Mouse (Mus musculus) midbrain, embryonic 15.5 days (tissue): ENCODE measurements at regions not wholly inside any gene's neighbourhood (a gene's known extent, or its start where the extent isn't known, plus 50 kb on each side); places are given as distances from the start of the nearest gene placed in this dataset.

Experiments
- ATAC-seq: fragments of 200-750 bp; cut with Nextera tagmentation; replicated peaks from 2 replicates; pipeline ENCODE4 v1.8.0; 2017; ENCODE audit warnings: moderate TSS enrichment
- H3K27ac ChIP-seq: fragments of 300-500 bp; sonication (generic); 2 replicates; pipeline ENCODE4 v1.5.1; 2015; ENCODE audit warnings: mild to moderate bottlenecking, inconsistent platforms
- H3K27me3 ChIP-seq: fragments of 300-500 bp; sonication (generic); replicated peaks from 2 replicates; pipeline ENCODE4 v1.6.1; 2015; ENCODE audit warnings: inconsistent platforms
- H3K36me3 ChIP-seq: fragments of 300-500 bp; sonication (generic); replicated peaks from 2 replicates; pipeline ENCODE4 v1.6.1; 2015; ENCODE audit warnings: inconsistent platforms
- H3K4me1 ChIP-seq: fragments of 300-500 bp; sonication (generic); 2 replicates; pipeline ENCODE4 v1.6.1; 2015; ENCODE audit warnings: inconsistent platforms
- H3K4me2 ChIP-seq: fragments of 300-500 bp; sonication (generic); 2 replicates; pipeline ENCODE4 v1.6.1; 2015; ENCODE audit warnings: inconsistent platforms, mild to moderate bottlenecking, moderate library complexity
- H3K4me3 ChIP-seq: fragments of 300-500 bp; sonication (generic); 2 replicates; pipeline ENCODE4 v1.5.1; 2015; ENCODE audit warnings: mild to moderate bottlenecking, inconsistent platforms
- H3K9ac ChIP-seq: fragments of 300-500 bp; sonication (generic); 2 replicates; pipeline ENCODE4 v1.6.1; 2015; ENCODE audit warnings: mild to moderate bottlenecking, inconsistent platforms
- H3K9me3 ChIP-seq: fragments of 300-500 bp; sonication (generic); 2 replicates; pipeline ENCODE4 v1.6.1; 2016; ENCODE audit warnings: inconsistent platforms
- WGBS: fragments of 180-500 bp; shearing (Covaris S2); methylation state at CpG from one replicate; pipeline ENCODE4 v1.1.7; 2015; ENCODE audit warnings: mixed read lengths; 5-methylcytosine and 5-hydroxymethylcytosine counted together

DNA sequence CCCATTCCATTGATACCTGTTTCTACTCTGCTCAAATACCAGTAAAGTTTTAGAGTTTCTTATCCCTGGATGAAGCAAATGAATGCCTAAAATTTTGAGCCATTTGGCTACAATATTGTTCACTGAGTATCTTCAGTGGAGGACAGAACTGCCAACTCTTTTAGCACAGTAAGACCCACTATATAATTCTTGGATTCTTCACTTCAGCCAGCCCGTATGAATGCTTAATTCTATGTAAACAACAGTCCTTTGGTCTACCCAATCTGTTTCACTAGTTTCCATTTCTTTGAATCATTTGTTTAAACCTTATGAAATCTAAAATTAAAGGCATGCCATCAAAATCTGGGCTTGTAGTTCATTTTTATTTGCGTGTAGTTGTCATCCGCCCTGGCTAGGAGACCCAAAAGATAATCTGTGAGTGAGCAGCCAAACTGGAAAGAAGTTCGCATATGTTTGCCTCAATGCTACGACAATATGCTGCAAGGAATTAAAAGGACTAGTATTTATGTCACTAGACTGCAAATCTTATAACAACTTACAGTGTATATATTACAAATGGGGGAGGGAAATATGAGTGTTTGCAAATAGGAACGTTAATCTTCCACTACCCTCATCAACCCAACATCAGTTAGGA lies 188.2 kb upstream of the Slit2 start:
- H3K4me3 ChIP-seq, result no peak overlapping the region
- no peaks in the 10 kb centered on the region for H3K9me3 ChIP-seq
- H3K4me1 ChIP-seq, result 0 out of 2 replicates have a peak, but pooled peaks cover 2% of the 10 kb centered on the region
- WGBS, result 89% methylated on average over 6 of the region's 6 CpGs
- no peak overlapping the region for H3K4me2 ChIP-seq
- no peaks in the 10 kb centered on the region for H3K27me3 ChIP-seq
- no peak overlapping the region for H3K9ac ChIP-seq
- no peak for ATAC-seq
- H3K36me3 ChIP-seq, result no peaks in the 10 kb centered on the region
- no peak overlapping the region for H3K27ac ChIP-seq

DNA sequence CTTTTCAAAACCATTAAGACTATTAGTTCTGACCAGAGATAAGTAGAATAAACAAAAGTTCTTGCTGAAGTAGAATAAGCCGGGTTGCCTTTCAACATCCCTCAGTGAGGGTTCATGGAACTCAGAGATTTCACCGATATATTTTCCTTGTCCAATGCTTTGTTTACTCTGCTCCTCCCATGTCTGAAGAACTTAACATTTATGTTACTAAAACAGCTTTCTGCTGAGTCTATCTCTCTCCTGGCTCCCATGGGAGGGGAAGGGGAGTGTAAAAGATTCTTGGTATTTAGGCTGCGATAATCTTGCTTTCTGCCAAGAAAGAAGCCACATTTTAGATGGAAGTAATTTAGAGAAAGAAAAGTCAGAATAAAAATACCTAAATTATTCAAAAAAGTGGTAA lies 187.7 kb upstream of the Slit2 start:
- no peaks in the 10 kb centered on the region for H3K9me3 ChIP-seq
- no peak overlapping the region for H3K27ac ChIP-seq
- no peak overlapping the region for H3K4me2 ChIP-seq
- H3K36me3 ChIP-seq, result no peaks in the 10 kb centered on the region
- H3K9ac ChIP-seq, result no peak overlapping the region
- H3K27me3 ChIP-seq, result no peaks in the 10 kb centered on the region
- H3K4me3 ChIP-seq, result no peak overlapping the region
- no peak for ATAC-seq
- WGBS, result 89% methylated on average over 3 of the region's 3 CpGs
- H3K4me1 ChIP-seq, result 0 out of 2 replicates have a peak, but pooled peaks cover 2% of the 10 kb centered on the region

DNA sequence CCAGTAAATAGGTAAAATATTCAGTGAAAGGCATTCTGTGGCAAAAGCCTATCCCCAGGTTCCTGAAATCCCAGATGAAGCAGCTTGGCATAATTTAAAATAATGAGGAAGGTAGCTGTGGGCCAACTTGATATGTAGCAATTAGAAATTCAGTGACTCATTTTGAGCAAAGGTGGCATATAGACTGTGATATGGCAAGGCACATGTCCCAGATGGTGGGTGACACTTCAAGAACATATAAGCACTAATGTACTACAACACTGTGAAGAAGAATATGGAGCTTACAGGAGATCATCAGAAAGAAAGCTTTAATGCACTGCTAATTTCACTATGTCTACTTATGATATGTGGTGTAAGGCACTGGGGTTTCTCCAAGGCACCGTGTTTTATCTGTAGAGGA lies 162.0 kb upstream of the Slit2 start:
- ATAC-seq, result no peak
- no peak overlapping the region for H3K9ac ChIP-seq
- no peak overlapping the region for H3K4me3 ChIP-seq
- no peaks in the 10 kb centered on the region for H3K27me3 ChIP-seq
- WGBS, result 86% methylated on average over 1 of the region's 1 CpGs
- H3K4me2 ChIP-seq, result no peak overlapping the region
- H3K36me3 ChIP-seq, result no peaks in the 10 kb centered on the region
- H3K27ac ChIP-seq, result no peak overlapping the region
- H3K4me1 ChIP-seq, result no peaks in the 10 kb centered on the region
- H3K9me3 ChIP-seq, result no peaks in the 10 kb centered on the region

DNA sequence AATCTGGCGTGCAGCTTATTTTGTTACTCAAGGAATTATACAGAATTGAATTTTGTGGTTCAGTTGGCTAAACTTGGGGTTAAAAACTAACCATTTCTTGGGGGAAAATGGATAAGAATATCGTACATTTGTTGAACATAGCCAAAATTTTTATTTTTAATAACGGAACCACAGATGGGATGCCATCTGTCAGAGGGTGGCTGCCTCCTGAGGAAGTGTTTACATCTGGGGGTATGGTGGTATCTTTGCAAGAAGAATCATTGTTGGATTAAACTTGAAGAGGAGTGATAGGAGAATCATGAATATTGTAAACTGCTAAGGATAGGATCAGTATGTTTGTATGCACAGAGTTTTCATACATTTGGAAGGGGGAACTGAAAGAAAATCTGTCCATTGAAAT lies 144.9 kb upstream of the Slit2 start:
- no peak overlapping the region for H3K4me2 ChIP-seq
- H3K27ac ChIP-seq, result no peak overlapping the region
- ATAC-seq, result no peak
- H3K4me3 ChIP-seq, result no peak overlapping the region
- no peaks in the 10 kb centered on the region for H3K36me3 ChIP-seq
- no peaks in the 10 kb centered on the region for H3K4me1 ChIP-seq
- WGBS, result 89% methylated on average over 3 of the region's 3 CpGs
- H3K9me3 ChIP-seq, result no peaks in the 10 kb centered on the region
- H3K27me3 ChIP-seq, result no peaks in the 10 kb centered on the region
- no peak overlapping the region for H3K9ac ChIP-seq

DNA sequence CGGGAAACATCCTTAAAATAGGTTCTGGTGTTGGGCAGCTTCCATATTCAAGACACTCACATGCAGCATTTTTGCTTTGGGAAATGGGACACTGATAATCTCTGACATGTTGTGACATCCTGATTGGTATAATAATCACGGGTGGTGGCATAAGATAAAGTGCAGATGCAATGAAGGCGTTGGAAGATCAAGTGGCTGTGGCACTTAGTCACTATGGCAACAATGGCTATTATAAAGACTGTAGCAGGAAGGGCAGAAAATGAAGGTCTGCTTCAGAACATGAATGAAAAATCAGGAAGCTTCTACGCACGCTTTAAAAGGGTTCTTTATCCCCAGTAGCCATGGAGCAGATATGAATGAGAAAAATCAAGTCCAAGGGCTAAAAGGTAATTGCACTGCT lies 113.2 kb upstream of the Slit2 start:
- Histone ChIP-seq H3K4me2 (no peak overlapping the region), H3K9ac (no peak overlapping the region), H3K4me1 (no peaks in the 10 kb centered on the region), H3K4me3 (no peak overlapping the region), H3K27ac (no peak overlapping the region), H3K27me3 (no peaks in the 10 kb centered on the region), H3K9me3 (no peaks in the 10 kb centered on the region), H3K36me3 (no peaks in the 10 kb centered on the region)
- WGBS, result 42% methylated on average over 5 of the region's 5 CpGs
- no peak for ATAC-seq
